Mouse (Mus musculus) spleen, postnatal 4 days (tissue): ENCODE measurements around the gene Tmem159.
A peak's percentile ranks its signal among the peaks of the same experiment; 100 is the strongest.

ENCODE experiments used
- DNase-seq, 2 experiments: peaks; one replicate each; pipeline ENCODE4 v3.0.0; 2022; ENCODE audit warnings: low spot score in 2 of 2

Gene Tmem159

DNA sequence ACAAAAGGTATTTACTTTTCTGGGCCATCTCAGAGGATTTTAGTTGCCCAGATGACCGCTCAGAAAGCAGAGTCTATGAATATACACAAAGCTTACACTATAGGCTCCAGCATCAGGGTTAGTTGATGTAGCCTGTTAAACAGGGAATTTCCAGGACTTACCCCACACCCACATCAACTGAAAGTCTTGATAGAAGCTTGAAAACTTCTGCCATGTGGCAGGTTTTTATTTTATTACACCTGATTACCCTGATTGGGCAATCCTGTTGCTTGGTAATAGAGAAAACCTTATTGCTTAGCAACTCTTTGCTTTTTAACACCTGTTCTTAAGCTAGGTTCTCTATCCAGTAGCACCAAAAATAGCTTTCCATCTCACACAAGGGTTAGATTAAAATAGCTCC is 40.6 kb downstream of the Tmem159 start:
- DNase-seq = no peak

DNA sequence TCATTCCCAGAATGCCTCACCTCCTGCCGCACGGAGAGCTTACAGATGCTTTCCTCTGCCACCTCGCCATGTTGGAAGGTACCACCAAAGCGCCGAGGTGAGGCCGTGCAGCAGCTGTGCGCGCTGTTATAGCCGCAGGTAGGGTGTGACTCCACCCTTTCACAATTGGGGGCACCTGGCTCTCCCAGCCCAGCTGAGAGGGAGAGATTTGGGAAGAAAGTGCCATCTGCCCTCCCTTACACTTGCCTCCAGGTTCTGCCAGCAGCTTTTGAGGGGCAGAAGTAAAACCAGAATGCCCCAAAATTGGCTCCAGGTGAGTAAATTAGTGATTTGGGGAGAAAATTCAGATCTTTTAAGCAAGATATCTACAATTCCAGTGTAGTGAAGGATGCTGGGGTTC is 43.0 kb downstream of the Tmem159 start, which contains the start of gene Zp2:
Gene Zp2, minus strand, starts transcription at position 101 of the 400 bp plus-strand sequence.
- no peak for DNase-seq

DNA sequence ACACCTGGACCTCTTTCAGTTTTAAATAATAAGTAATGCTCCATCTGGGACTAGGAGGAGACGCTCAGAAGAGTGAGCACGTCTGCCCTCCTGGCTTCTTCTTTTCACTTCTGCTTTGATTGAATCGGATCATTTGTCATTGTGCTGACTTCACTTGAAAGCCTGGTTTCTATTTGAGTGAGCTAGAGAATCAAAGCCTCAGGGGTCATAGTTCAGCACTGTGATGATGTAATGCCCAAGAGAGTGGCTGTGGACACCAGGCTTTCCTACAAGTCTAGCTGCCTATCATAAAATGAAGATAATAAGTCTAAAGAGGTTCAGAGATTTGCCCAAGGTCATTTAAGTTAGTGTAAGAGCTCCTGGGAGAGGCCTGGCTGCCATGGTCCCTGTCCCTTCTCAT is 48.1 kb downstream of the Tmem159 start:
- DNase-seq = no peak

DNA sequence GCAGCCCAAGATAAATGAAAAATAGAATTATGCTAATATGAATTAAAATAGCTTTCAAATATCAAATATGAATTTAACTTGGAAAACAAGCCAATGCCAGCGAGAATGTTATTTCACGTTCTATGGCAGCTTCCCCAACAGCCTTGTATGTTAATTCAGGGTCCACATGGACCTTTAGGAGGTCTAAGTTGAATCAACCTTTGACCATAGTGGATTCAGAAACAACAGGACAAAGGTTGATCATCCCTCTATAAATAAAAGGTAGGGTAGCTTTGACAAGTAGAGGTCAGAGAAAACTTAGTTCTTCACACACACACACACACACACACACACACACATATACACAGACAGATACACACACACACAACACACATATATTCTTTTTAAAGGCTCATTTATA is 48.7 kb downstream of the Tmem159 start:
- no peak for DNase-seq

DNA sequence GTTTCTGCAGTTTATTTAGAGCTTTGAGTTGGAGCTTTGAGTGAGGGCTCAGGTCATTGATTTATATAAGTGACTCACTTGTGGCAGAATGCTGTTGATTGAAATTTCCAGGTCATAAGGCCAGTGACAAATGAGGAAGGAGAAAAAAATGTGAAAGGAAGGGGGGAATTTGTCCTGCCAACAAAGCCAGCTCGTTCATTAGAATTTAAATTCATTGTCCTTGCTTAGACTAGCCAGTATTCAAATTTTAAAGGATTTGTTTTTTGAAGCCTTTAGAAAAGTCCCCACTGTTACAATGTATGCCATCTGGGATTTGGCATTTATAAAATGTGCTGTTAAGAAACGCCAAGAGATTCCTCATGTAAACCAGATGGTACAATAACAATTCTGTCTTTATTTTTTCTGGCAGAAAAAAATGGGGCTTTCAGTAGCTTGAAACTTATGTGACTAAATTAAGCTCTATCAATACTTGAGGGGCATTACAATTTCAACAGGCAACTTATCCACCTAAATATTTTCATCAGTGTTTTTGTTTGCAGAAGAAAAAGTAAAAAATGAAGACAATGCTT is 54.8 kb downstream of the Tmem159 start:
- no peak for DNase-seq

DNA sequence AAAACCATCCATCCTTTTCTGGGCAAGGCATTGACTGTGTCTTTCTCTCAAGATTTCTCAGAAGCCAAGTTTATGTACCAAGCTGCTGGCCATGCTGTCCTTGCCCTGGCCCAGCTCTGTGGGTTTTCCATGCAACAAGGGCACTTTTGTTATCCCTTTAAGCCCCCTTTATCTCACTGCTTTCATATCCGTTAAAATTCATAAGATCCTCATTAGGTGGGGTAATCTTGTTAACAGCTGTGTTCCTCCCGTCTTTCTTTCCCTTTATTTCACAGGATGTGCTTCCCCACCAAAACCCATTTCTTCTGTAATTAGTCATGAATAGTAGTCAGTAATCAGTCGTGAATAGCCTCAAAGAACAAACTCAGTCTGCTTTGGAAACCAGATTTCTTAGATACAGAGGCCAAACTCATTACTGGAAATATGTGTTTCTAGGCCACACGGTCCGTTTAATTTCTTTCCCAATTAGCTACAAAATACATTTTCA is 55.5 kb downstream of the Tmem159 start:
- DNase-seq = no peak

DNA sequence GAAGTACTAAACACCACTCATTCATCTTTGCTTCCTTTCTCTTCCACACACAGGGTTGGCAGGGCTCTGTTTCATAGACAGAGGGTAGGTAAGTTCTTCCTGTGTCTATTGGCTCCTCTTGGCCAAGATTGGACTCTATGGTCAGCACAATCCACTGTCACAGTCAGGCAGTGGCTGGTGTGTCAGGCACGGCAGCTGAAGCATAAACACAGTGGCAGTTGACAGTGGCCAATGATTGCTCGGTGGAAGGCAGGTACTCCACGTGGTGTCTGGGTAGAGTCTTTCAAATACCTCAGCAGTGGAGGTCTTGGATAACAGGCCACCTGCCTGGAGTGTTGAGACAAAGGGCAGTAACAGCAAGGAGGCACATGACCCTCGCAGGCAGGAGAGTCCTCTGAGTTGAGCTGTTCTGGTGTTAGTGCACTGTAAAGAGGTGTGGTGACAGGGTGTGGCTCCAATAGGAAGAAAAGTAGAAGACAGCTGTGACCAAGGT is 56.0 kb downstream of the Tmem159 start:
- DNase-seq = no peak

DNA sequence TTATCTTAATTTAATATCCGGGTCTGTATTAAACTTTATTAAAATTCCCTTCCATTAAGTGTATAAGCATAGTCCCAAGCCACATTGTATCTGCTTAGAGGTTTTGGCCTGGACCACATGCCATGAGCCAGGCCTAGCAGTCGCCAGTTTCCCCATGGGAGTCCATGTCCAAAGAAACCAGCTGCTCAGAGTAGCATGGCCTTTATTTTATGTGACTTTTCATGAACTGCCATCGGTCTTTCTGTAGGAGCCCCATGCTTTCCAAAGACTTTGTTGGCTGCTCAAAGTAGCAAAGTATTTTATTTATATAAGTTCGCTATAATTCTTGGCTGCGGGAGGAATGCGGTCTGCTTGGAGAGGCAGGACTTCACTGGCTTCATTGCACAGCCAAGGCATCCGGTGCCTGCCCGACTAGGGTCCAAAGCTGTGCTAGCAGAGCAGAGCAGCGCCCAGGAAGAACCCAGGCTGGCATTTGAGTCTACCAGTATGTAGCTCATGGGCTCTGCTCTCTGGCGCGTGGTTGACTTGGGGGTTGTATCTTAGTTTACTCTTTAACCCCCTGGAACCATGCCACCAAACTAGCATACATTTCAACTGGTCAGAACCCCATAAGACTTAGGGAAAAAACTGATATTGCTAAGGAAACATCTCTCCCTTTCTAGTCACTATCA is 61.6 kb downstream of the Tmem159 start:
- DNase-seq = peak in 1 of 2 experiments; percentile 57
